Mouse (Mus musculus) gastrocnemius, postnatal 36 days (tissue): Measurements from ENCODE around the gene Bud31. TPM values are rescaled to one million over a fixed set of nuclear protein-coding genes. Genes with fewer than 3 reads are reported as not detected.
"Not testable (repeated sequence)": the region's sequence is repeated elsewhere in the genome, so short reads cannot be mapped to it uniquely, and the experiment has no call there.

Source experiments
- DNase-seq, 2 experiments: peaks; one replicate each; pipeline ENCODE4 v3.0.0; 2022
- intact Hi-C: fragments of 180-260 bp; cut with DNase I; formaldehyde crosslinking; loops from one replicate; pipeline ENCODE4 v1.15.1; 2025
- long read RNA-seq, 2 experiments: library from polyadenylated mRNA; stranded (forward); transcript quantifications; one replicate each; pipeline ENCODE4 v2.0.0; 2021
- total RNA-seq, 2 experiments: library from RNA; stranded (reverse); gene quantifications; 2 replicates each; pipeline ENCODE4 v1.2.3; 2021

Gene Bud31
- 10 to 100 TPM; 44.3 to 47.0 TPM for total RNA-seq
- long read RNA-seq, experiment 1, transcript Bud31-203 (6 exons, 928 nt), result minor isoform, 8 of 44 reads
- long read RNA-seq, experiment 1, transcript Bud31-207 (6 exons, 867 nt), result major isoform, 32 of 44 reads
- long read RNA-seq, experiment 1, partial matches to known transcripts, result 1 of 44 reads
- long read RNA-seq, experiment 1, other reads (novel, unspliced or antisense), result 2 of 44 reads
- long read RNA-seq, experiment 2, transcript Bud31-207 (6 exons, 867 nt), result major isoform, 32 of 50 reads
- long read RNA-seq, experiment 2, transcript Bud31-203 (6 exons, 928 nt), result minor isoform, 12 of 50 reads
- long read RNA-seq, experiment 2, partial matches to known transcripts, result 4 of 50 reads
- long read RNA-seq, experiment 2, other reads (novel, unspliced or antisense), result 1 of 50 reads

DNA sequence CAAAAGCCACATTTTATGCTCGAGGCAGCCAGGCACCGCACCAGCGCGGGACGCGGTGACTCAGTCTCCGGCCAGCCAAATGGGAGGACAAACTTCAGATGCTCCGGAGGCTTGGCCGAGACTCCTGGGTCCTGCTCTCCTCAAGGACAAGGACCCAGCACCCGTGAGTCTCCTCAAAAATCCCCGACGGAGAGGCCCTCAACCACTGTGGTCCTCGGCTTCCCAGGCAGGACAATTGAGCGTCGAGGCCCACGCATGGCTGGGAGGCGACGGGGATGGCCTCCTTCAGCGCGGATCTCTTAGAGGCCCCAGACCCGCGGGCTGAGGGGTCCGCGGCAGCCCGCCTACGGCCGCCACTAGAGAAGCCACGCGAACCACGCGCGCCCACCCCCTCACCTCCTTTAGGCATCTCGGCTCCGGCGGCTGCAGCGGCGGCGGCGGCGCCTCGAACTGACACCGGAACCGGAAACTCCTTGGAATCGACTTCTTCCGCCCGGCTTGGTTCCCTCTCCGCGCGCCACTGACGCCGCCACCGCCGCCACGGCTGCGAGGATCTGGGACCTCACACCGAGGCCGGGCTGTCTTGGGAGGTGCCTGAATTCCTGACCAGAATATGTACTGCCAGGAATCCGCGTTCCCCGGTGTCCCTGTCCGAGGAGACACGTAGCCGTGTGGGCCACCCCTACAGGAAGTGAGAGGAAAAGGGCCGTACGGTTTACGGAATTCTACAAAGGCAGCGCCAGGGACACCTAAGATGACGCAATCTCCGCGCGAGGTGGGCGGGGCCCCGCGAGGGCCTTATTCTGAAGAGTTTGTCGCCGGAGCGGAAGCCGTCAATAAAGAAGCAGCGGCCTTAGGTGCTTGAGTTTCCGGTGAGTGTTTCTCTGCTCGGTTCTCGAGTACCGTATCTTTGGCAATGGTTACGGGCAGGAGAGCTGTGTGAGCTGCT is at the start of gene Bud31, which contains the start of gene Pdap1:
Gene Bud31, plus strand, starts transcription at position 792 of the 949 bp plus-strand sequence.
Gene Pdap1, minus strand, starts transcription at position 668 of the 949 bp plus-strand sequence.
- DNase-seq, result peak; percentile 90 to 97
- intact Hi-C loops, result loop anchor here (2.0 to 5.0 kb wide), 2 partner anchors 27 to 373 kb away; partner anchors contain the start of genes Cpsf4, Ptcd1 and Trrap

DNA sequence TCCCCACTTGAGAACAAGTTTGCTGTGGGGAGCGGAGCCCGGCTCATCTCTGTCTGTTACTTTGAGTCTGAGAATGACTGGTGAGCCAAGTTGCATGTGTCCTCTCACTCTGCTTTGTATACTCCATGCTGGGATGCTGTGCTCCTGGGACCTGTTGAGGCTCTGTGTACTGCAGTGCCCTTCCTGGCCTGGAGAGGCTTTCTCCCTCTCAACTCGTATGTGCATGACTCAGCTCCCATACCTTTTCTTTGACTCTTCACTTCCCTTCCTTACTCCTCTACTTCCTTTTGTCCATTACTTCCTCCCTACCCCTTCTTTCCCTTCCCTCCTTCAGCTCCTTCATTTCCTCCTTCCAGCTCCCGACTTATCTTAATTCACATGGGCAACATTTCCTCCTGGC is 44.0 kb upstream of the Bud31 start:
- intact Hi-C loops, result no loop called here
- DNase-seq, result no peak

DNA sequence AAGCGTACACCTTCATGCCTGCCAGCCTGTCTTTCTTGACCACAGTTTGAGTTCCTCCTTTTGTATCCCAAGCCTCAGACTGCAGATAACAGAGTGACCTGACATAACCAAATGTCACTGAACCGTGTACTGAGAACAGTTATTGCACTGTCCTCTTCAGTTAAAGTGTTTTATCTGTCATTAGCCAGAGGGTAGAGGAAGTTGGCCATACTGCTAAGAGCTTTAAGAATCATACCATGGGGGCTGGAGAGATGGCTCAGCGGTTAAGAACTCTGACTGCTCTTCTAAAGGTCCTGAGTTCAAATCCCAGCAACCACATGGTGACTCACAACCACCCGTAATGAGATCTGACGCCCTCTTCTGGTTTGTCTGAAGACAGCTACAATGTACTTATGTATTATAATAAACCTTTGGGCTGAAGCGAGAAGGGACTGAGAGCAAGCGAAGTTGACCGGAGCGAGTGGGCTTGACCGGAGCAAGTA is 41.8 kb upstream of the Bud31 start:
- no peak for DNase-seq
- intact Hi-C loops, result no loop called here

DNA sequence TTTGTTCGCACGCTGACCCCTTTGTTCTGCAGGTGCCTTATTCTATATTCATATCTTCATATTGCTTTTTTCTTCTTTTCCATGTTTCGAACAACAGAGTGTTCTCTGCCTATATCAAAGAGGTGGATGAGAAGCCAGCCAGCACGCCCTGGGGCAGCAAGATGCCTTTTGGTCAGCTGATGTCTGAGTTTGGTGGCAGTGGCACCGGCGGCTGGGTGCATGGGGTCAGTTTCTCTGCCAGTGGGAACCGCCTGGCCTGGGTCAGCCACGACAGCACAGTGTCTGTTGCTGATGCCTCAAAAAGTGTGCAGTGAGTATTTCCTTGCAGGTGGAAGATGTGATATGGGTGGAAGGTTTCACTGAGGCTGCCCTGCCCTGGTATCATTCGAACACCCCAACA is 39.2 kb upstream of the Bud31 start:
- DNase-seq, result no peak
- intact Hi-C loops, result no loop called here

DNA sequence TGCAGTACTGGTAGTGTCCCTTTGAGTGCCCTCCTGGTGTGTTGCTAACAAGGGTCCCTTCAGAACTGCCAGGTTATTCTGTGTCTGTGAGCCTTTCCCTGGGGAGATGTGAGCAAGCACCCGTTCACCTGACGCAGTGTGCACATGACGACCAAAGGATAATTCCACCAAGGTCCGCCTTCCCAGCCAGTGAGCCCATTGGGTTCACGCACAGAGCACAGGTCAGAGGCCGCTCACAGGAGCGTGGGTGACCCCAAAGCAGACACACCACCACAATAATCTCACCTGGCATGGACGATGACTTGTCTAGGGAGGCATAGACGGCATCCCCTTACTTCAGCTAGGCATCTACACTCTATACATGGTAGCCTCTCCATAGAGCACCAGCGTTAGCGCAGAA is 38.7 kb upstream of the Bud31 start:
- DNase-seq, intact Hi-C loops: not testable (repeated sequence)

DNA sequence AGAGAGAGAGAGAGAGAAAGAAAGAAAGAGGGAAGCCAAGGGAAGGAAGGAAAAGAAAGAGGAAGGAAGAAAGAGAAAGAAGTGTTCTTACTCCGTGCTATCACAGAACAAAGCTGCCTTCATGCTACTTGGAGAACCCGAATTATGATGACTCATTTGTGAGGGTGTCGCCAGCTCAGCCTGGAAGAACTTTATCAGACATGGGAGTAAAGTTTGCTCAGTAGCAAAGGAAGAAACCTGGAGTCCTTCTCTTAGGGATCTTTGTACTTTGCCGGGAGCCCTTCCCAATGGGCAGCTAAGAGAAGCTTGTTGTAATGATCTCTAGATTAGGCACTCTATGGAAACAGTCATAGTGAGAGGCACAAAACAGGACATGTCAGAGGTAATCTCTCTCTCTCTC is 37.5 kb upstream of the Bud31 start:
- intact Hi-C loops, result no loop called here
- no peak for DNase-seq

DNA sequence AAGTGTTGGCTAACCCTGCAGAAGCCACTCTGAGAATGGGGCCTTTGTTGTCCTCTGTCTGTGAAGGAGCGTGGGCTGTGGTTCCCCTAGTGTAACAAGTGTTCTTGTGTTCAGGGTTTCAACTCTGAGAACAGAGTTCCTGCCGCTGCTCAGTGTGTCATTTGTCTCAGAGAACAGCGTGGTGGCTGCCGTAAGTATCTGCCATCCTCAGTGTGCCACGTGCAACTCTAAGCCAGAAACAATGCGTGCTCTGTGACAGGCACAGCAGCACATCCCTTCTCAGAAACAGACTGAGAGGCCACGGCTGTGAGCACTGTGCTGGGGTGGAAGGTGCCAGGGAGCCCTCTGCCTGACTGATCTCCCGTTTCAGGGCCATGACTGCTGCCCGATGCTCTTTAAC is 35.8 kb upstream of the Bud31 start:
- DNase-seq, result no peak
- intact Hi-C loops, result no loop called here

DNA sequence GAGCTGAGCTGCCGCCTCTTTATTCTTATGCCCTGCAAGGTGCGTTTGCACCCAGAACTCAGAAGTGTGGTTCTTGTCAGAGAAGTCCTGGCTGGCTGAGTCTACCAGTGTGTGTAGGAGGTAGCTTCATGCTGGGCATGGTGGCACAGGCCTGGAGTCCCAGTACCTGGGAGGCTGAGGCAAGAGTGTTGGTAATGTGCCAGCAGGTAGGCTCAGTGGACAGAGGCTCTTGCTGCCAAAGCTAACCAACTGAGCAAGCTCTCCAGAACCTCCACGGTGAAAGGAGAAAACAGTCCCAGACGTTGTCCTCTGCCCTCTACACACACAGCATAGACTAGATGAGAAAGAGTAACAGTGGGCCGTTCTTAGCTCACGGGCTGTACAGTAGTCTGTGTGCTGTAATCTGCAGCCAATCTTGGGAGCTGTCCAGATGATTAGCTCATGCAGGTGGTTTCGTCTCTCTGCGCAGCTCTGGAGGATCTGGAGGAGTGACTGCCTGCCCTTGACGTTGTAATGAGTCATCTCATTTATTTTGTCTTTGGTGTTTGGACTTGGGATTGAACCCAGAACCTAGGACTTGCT is 34.4 kb upstream of the Bud31 start:
- intact Hi-C loops, result no loop called here
- no peak for DNase-seq

DNA sequence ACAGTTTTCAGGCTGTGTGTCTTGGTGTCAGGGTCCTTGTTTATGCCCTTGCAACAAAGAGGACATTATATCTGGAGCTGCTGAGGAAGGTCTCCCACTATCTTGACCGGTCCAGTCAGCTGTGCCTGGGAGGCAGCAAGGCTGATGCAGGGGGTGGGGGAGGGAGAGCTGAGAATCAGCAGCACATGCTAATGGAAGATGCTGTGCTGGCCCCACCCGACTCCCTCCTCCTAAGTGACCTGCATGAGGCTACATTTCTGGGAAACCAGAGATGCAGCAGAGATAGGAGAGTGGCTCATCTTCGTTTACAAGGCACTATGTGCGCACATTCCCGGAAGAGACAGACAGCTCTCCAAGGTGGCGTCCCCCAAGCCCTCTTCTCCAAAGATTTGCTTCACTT is 29.8 kb upstream of the Bud31 start:
- no peak for DNase-seq
- intact Hi-C loops, result no loop called here

DNA sequence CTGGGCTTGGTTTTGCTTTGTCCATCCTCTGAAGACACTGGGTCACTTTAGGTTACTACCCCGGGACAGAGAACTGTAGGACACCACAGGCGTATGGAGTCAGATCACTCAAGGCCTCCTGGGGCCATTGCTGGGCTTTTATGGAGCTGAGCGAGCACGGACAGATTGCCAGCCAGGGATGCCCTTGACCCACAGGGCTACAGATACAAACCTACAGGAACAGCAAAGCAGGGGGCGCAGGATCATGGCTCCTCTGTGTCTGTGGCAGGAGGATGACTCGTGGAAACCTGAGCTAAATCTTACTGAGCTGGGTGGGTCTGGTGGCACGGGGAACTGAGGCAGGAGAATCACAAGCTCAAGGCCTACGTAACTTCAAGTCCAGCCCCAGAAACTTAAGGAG is 27.6 kb upstream of the Bud31 start:
- no peak for DNase-seq
- intact Hi-C loops, result no loop called here

DNA sequence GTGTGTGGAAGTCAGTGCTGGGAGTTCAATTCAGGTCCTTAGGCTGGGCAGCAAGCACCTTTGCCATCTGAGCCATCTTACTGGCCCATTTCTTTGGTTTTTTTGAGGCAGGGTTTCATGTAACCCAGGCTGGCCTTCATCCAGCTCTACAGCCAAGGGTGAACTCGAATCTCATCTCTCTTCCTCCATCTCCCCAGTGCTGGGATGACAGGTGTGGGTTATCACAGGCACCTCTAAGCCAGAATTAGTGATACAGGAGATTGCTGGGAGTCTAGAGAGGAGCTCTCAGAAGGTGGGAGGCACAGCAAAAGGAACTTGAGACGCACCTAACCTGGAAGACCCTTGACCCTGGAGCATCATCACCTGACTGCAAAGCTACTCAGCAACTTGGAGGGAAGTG is 26.7 kb upstream of the Bud31 start:
- intact Hi-C loops, result no loop called here
- DNase-seq, result no peak

DNA sequence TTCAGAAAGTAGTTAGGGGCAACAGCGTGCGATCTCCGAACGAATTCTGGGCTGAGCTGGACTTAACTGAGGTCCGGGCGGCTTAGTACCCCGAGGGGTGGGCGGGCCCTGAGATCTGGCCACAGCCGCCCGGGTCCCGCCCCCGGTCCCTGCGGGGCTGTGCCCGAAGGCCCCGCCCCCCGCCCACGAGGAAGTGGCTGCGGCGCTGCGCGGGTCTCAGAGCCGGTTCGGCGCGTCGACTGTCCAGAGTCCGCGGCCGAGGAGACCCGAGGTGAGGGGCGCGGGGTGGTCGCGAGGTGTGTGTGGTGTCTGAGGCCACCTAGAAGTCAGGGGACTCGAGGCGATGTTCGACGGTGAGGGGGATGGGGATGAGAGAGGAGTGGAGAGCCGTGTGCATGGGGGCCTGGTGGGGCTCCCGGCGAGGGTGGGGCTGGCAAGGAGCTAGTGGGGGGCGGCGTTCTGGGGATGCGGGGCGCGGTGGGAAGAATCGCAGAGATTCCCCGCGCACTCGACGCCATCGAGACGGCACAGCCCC is 26.0 kb upstream of the Bud31 start, which contains the start of gene Arpc1b:
Gene Arpc1b, plus strand, starts transcription at position 145 of the 535 bp plus-strand sequence.
- intact Hi-C loops, result no loop called here

DNA sequence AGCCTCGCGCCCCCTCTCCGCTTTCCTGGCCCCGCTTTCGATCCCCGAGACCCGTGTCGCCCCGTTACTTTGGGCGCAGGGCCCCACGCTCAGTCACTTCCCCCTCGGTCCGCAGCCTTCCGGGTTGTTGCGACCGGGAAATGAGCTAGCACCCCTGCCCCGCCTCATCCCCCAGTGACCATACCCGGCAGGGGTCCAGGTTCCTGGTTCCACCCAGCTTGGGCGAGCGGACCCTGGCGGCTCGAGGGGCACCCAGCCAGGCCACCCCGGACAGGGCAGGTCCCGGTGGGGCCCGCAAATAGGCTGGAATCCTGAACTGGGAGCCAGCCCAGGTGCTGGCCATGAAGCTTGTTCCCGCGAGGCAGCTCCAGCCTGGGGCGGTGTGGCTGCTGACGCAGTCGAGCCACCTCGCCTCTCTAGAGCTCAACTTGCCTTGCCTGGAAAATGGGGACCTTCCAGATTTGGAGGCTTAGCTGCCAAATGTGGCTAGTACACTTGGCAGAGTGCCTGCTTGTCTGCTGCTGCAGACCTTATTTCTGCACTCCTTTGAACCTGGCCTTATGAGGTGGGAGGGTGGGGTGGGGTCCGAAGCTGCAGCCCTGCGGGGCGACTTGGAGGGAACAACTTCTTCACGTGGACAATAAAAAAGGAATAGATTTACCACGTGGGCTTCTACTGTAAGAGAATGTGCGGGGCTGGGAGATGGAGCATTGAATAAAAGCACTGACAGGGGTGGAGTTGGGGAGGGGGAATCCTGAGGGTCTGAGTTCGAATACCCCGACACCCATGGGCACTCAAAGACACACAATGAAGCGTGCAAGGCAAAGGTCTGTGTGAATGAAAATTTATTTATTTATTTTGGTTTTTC is 25.3 kb upstream of the Bud31 start:
- intact Hi-C loops, result no loop called here
- DNase-seq, result peak; percentile 77 to 78

More for the DNA sequence above, 26.0 kb upstream of the Bud31 start, which contains the start of gene Arpc1b:
- peak; percentile 68 to 72 for DNase-seq

DNA sequence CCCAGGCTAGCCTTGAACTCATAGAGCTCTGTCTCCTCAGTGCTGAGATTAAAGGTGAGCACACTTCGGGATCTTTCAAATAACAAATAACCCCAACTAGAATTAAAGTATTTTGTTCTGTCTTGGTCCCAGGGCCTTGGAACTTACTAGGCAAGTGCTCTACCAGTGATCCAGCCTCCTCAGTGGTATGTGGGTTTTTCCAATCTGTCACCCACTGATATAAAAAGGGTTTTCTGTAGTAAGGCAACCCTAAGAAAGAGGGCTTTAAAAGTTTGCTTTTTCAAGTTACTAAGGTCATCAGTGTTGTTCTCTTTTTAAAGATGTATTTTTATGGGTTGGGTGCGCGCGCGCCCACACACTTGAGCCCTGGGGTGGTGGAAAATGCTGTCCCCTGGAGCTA is 24.4 kb upstream of the Bud31 start:
- intact Hi-C loops, result no loop called here
- DNase-seq, result no peak

DNA sequence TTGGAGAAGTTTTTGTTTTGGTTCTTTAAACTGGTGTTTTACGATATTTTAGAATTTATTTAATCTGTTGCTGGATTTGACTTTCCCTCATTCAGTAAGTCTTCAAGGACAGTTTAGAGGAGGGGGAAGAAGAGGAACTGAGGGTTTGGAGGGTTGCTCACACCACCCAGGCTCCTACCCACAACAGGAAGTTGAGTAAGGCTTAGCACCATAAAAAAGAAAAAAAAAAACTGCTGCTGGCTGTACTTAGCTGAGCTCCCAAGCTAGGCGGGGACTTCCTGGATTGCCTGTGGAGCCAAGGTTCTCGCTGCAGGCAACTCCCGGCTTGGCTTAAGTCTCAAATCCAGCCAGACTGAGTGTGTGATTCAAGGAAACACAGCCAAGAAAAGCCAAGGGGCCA is 23.8 kb upstream of the Bud31 start:
- intact Hi-C loops, result no loop called here
- peak in 1 of 2 experiments; percentile 61 for DNase-seq

DNA sequence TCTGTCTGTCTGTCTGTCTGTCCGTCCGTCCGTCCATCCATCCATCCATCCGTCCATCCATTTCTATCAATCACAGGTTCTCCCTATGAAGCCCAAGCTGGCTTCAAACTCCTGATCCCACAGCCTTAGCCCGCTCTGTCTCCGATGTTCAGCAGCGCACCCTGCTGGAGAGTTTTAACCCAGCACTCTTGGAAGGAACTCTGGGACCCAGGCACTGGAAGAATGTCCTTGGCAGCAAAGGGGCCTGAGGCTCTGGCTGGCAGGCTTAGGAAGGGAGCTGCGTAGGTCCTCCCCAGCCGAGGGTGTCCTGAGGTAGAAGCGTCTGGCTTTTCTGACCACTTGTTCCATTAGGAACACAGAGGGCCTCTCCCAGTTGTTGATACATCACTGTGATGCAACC is 23.2 kb upstream of the Bud31 start:
- intact Hi-C loops, result no loop called here
- peak; percentile 52 to 65 for DNase-seq

DNA sequence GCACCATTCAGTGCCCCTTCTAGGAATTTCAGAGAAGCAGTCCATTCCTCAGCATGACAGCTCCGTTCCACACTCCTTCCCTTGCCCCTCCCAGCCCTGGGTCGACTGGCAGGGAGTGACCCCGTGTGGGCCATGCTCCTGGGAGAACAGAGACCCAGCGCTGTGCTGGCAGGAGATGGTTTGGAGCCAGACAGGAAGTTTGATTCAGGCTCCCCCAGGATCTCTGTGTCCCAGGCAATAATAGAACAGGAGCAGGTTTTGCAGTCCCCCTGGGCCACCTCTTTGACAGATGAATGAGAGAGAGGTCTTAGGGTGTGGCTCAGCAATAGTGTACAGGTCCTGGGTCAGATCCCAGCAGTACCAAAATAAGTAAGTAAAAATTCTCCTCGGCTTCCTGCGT is 22.2 kb upstream of the Bud31 start:
- intact Hi-C loops, result no loop called here
- no peak for DNase-seq

DNA sequence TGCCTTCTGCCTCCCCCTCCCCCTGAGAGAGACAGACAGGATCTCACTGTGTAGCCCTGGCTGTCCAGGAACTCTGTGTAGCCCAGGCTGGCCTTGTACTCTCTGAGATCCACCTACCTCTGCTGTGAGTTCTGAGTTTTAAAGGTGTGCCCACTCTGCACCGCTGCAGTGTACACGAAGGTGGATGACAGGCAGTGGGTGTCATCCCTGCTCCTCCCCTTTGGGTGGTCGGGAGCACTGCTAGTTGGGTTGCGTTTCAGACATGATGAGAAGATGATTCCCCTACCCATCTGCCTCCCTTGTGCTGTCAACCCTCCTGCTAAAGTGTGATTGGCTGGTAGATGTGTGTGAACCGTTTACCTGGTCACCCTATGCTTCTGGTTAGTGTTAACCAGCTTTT is 21.7 kb upstream of the Bud31 start:
- no peak for DNase-seq
- intact Hi-C loops, result no loop called here

DNA sequence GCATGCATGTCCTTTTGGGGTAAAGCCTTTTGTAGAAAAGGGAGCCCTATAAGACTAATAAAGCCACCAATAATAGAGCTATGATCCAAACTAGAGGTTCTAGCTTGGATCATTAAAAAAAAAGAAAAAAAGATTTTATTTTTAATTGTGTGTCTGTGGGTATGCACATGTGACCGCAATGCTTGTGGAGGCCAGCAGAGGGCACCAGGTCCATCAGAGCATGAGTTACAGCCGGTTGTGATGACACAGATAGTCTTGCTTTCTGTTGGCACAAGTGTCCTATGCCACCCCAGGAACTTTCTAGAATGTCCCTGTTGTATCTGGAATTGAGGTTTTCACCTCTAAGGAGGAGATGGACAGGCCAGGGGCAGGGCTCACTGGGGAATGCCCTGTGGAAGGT is 20.8 kb upstream of the Bud31 start:
- intact Hi-C loops, result no loop called here
- DNase-seq, result no peak
